Mouse (Mus musculus) myocyte (in vitro differentiated cells): ENCODE results near the gene Plk1.

Source experiments
- CEBPB ChIP-seq: IDR thresholded peaks from 2 replicates; pipeline ENCODE4 v1.6.1; 2011; ENCODE audit warnings: mild to moderate bottlenecking, moderate library complexity; ENCODE audit not compliant: poor library complexity, insufficient read depth, severe bottlenecking
- E2F4 ChIP-seq: IDR thresholded peaks from one replicate; pipeline ENCODE4 v1.6.1; 2011; ENCODE audit warnings: mild to moderate bottlenecking, control low read depth, moderate library complexity; ENCODE audit not compliant: insufficient read depth
- MAX ChIP-seq: IDR thresholded peaks from one replicate; pipeline ENCODE4 v1.6.1; 2011; ENCODE audit warnings: low read depth, mild to moderate bottlenecking, control low read depth
- MYOD1 ChIP-seq, 3 experiments: IDR thresholded peaks; one replicate each; pipeline ENCODE4 v1.6.1; 2011; ENCODE audit warnings: control low read depth in 2 of 3, low read depth in 2 of 3, mild to moderate bottlenecking in 2 of 3, moderate library complexity in 1 of 3; ENCODE audit not compliant: insufficient read length in 2 of 3, control insufficient read depth in 1 of 3
- MYOG ChIP-seq, 3 experiments: IDR thresholded peaks; one replicate each; pipeline ENCODE4 v1.6.1; 2011; ENCODE audit warnings: control low read depth in 2 of 3, low read depth in 2 of 3, mild to moderate bottlenecking in 2 of 3; ENCODE audit not compliant: insufficient read length in 2 of 3, control insufficient read depth in 1 of 3, insufficient read depth in 1 of 3
- POLR2A ChIP-seq: IDR thresholded peaks from one replicate; pipeline ENCODE4 v1.6.1; 2011; ENCODE audit warnings: low read depth, mild to moderate bottlenecking, control low read depth, moderate library complexity; ENCODE audit not compliant: insufficient read length
- POLR2AphosphoS2 ChIP-seq: IDR thresholded peaks from one replicate; pipeline ENCODE4 v1.6.1; 2011; ENCODE audit warnings: low read depth, control low read depth; ENCODE audit not compliant: insufficient read length
- REST ChIP-seq: IDR thresholded peaks from one replicate; pipeline ENCODE4 v1.6.1; 2011; ENCODE audit warnings: mild to moderate bottlenecking, control low read depth, moderate library complexity; ENCODE audit not compliant: insufficient read depth, insufficient read length
- TCF12 ChIP-seq: IDR thresholded peaks from one replicate; pipeline ENCODE4 v1.6.1; 2011; ENCODE audit warnings: mild to moderate bottlenecking, control low read depth; ENCODE audit not compliant: poor library complexity, insufficient read depth, severe bottlenecking
- TCF3 ChIP-seq: IDR thresholded peaks from one replicate; pipeline ENCODE4 v1.6.1; 2011; ENCODE audit warnings: low read depth, control low read depth; ENCODE audit not compliant: insufficient read length
- USF1 ChIP-seq: IDR thresholded peaks from one replicate; pipeline ENCODE4 v1.6.1; 2011; ENCODE audit warnings: low read depth, mild to moderate bottlenecking, control low read depth, moderate library complexity

DNA sequence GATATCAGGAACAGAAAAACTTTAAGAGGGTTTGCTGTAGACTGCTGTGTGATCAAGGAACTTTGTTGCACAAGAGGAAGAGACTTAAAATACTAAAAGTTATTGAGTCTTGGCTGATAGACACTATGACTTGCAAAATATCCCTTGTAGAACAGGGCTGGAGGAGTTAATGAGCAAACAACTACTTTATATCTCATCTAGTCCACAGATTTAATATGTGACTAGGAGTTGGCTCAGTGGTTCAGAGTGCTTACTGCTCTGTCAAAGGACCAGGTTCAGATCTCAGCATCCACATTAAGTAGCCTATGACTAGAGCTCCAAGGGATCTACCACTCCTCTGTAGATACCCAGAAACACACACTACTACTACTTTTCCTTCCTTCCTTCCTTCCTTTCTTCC lies 22.2 kb upstream of the Plk1 start:
- TF ChIP-seq TCF3 (no peak), E2F4 (no peak), MYOG (IDR thresholded peaks at IDR 0.05; ENCODE audit: control insufficient read depth in 1 of 3, insufficient read depth in 1 of 3, insufficient read length in 2 of 3, low read depth in 2 of 3) (no peak), MYOD1 (IDR thresholded peaks at IDR 0.05; ENCODE audit: control insufficient read depth in 1 of 3, insufficient read length in 2 of 3, low read depth in 2 of 3) (no peak), POLR2A (no peak), POLR2AphosphoS2 (no peak), REST (no peak), MAX (no peak), CEBPB (no peak), TCF12 (no peak), USF1 (no peak)
